Mouse (Mus musculus): ENCODE measurements at regions not wholly inside any gene's neighbourhood (a gene's known extent, or its start where the extent isn't known, plus 50 kb on each side); places are given as distances from the start of the nearest gene placed in this dataset.

GRCm38 (mm10) chr13:83123596-83123995 lies 380.2 kb upstream of the Mef2c start:
- Histone ChIP-seq H3K36me3 (ENCODE audit: control insufficient read depth, insufficient read depth, low read length) (no peaks in the 10 kb centered on the region), H3K9me3 (ENCODE audit: control insufficient read depth, low read length) (no peaks in the 10 kb centered on the region), H3K4me1 (ENCODE audit: control insufficient read depth, insufficient read depth, low read length) (no peaks in the 10 kb centered on the region), H3K4me3 (ENCODE audit: low read depth, low read length) (no peak overlapping the region), H3K27me3 (ENCODE audit: control insufficient read depth, insufficient read depth, low read length) (no peaks in the 10 kb centered on the region), H3K27ac (replicated peaks; ENCODE audit: low read depth, low read length) (no peak overlapping the region), H3K9ac (ENCODE audit: low read length) (no peak overlapping the region), H3K4me2 (ENCODE audit: low read depth, severe bottlenecking) (no peak overlapping the region)
- DNase-seq (ENCODE audit: low spot score) (peak; percentile 29), ATAC-seq (ENCODE audit: insufficient number of reproducible peaks, low FRiP score, low TSS enrichment, low read depth) (no peak)

DNA sequence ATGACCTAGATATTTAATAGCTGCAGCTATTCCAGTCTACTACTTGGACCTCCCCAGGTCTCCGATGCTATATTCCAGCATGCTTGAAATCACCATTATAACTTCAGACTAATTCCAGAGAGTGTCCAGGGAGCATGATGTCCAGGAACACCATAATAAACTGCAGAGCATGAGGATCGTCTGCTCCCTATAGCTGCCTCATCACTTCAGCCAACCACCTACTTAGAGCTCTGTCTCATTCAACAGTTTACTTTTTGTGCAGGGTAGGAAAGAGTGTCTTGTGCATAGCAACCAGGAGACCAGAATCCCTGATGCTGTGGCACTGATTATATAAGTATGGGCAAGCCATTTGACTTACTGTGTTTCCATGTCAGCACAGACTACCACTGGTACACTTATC lies 379.2 kb upstream of the Mef2c start:
- Histone ChIP-seq H3K9ac (ENCODE audit: low read length) (no peak overlapping the region), H3K4me3 (ENCODE audit: low read depth, low read length) (no peak overlapping the region), H3K27ac (replicated peaks; ENCODE audit: low read depth, low read length) (no peak overlapping the region), H3K36me3 (ENCODE audit: control insufficient read depth, insufficient read depth, low read length) (no peaks in the 10 kb centered on the region), H3K27me3 (ENCODE audit: control insufficient read depth, insufficient read depth, low read length) (no peaks in the 10 kb centered on the region), H3K9me3 (ENCODE audit: control insufficient read depth, low read length) (no peaks in the 10 kb centered on the region), H3K4me2 (ENCODE audit: low read depth, severe bottlenecking) (no peak overlapping the region), H3K4me1 (ENCODE audit: control insufficient read depth, insufficient read depth, low read length) (no peaks in the 10 kb centered on the region)
- 90% methylated on average over 2 of the region's 2 CpGs for WGBS
- ATAC-seq (ENCODE audit: insufficient number of reproducible peaks, low FRiP score, low TSS enrichment, low read depth) = no peak
- no peak for DNase-seq (ENCODE audit: low spot score)

GRCm38 (mm10) chr13:83126438-83126837 lies 377.4 kb upstream of the Mef2c start:
- Histone ChIP-seq H3K9me3 (ENCODE audit: control insufficient read depth, low read length) (no peaks in the 10 kb centered on the region), H3K9ac (ENCODE audit: low read length) (no peak overlapping the region), H3K27me3 (ENCODE audit: control insufficient read depth, insufficient read depth, low read length) (no peaks in the 10 kb centered on the region), H3K4me3 (ENCODE audit: low read depth, low read length) (no peak overlapping the region), H3K4me1 (ENCODE audit: control insufficient read depth, insufficient read depth, low read length) (no peaks in the 10 kb centered on the region), H3K4me2 (ENCODE audit: low read depth, severe bottlenecking) (no peak overlapping the region), H3K27ac (replicated peaks; ENCODE audit: low read depth, low read length) (no peak overlapping the region), H3K36me3 (ENCODE audit: control insufficient read depth, insufficient read depth, low read length) (no peaks in the 10 kb centered on the region)
- no peak for DNase-seq (ENCODE audit: low spot score)
- 95% methylated on average over 2 of the region's 2 CpGs for WGBS
- no peak for ATAC-seq (ENCODE audit: insufficient number of reproducible peaks, low FRiP score, low TSS enrichment, low read depth)

- no peak for ATAC-seq (ENCODE audit: insufficient number of reproducible peaks, low FRiP score, low TSS enrichment, low read depth)
These were observed 372.5 kb upstream of the Mef2c start for GRCm38 (mm10) chr13:83131129-83131981.

DNA sequence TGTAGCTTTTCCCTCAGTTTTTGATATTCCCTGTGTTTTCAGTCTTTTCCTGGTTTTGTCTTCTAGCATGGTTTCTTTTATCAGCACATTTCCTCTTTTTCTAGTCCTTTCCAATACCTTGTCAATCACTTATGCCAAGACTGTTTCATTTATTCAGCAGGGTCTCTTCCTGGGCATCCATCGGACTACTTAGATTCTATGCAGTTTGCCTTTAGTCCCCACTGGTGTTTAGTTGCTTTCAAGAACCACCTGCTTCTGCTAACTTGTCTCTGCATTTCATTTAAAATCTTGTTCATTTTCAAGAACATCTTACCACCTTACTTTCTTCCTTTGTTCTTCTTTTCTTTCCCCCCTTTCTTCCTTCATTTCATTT lies 371.9 kb upstream of the Mef2c start:
- H3K4me1 ChIP-seq (ENCODE audit: control insufficient read depth, insufficient read depth, low read length) = no peaks in the 10 kb centered on the region
- H3K4me3 ChIP-seq (ENCODE audit: low read depth, low read length) = no peak overlapping the region
- H3K27me3 ChIP-seq (ENCODE audit: control insufficient read depth, insufficient read depth, low read length) = no peaks in the 10 kb centered on the region
- no peak overlapping the region for H3K4me2 ChIP-seq (ENCODE audit: low read depth, severe bottlenecking)
- H3K9ac ChIP-seq (ENCODE audit: low read length) = no peak overlapping the region
- no peaks in the 10 kb centered on the region for H3K9me3 ChIP-seq (ENCODE audit: control insufficient read depth, low read length)
- ATAC-seq (ENCODE audit: insufficient number of reproducible peaks, low FRiP score, low TSS enrichment, low read depth) (no peak), DNase-seq (ENCODE audit: low spot score) (no peak)
- no peaks in the 10 kb centered on the region for H3K36me3 ChIP-seq (ENCODE audit: control insufficient read depth, insufficient read depth, low read length)
- no peak overlapping the region for H3K27ac ChIP-seq (replicated peaks; ENCODE audit: low read depth, low read length)
- WGBS = 90% methylated on average over 1 of the region's 1 CpGs

More at GRCm38 (mm10) chr13:83131129-83131981, 372.5 kb upstream of the Mef2c start:
- no peak for DNase-seq (ENCODE audit: low spot score)
- H3K27me3 ChIP-seq (ENCODE audit: control insufficient read depth, insufficient read depth, low read length) = no peaks in the 10 kb centered on the region
- WGBS = 51% methylated on average over 7 of the region's 7 CpGs
- no peak overlapping the region for H3K4me3 ChIP-seq (ENCODE audit: low read depth, low read length)
- H3K27ac ChIP-seq (replicated peaks; ENCODE audit: low read depth, low read length) = no peak overlapping the region
- no peak overlapping the region for H3K9ac ChIP-seq (ENCODE audit: low read length)
- no peak overlapping the region for H3K4me2 ChIP-seq (ENCODE audit: low read depth, severe bottlenecking)
- no peaks in the 10 kb centered on the region for H3K36me3 ChIP-seq (ENCODE audit: control insufficient read depth, insufficient read depth, low read length)
- H3K4me1 ChIP-seq (ENCODE audit: control insufficient read depth, insufficient read depth, low read length) = no peaks in the 10 kb centered on the region
- H3K9me3 ChIP-seq (ENCODE audit: control insufficient read depth, low read length) = no peaks in the 10 kb centered on the region

GRCm38 (mm10) chr13:83132671-83133638 lies 370.9 kb upstream of the Mef2c start:
- H3K36me3 ChIP-seq (ENCODE audit: control insufficient read depth, insufficient read depth, low read length) = no peaks in the 10 kb centered on the region
- peak; percentile 29 for DNase-seq (ENCODE audit: low spot score)
- no peak overlapping the region for H3K4me3 ChIP-seq (ENCODE audit: low read depth, low read length)
- H3K4me1 ChIP-seq (ENCODE audit: control insufficient read depth, insufficient read depth, low read length) = no peaks in the 10 kb centered on the region
- peak overlapping the region; percentile 51; the same call in 1 of the 2 replicates for H3K27ac ChIP-seq (replicated peaks; ENCODE audit: low read depth, low read length)
- H3K27me3 ChIP-seq (ENCODE audit: control insufficient read depth, insufficient read depth, low read length) = no peaks in the 10 kb centered on the region
- no peak overlapping the region for H3K9ac ChIP-seq (ENCODE audit: low read length)
- WGBS = 45% methylated on average over 7 of the region's 7 CpGs
- no peak overlapping the region for H3K4me2 ChIP-seq (ENCODE audit: low read depth, severe bottlenecking)
- H3K9me3 ChIP-seq (ENCODE audit: control insufficient read depth, low read length) = no peaks in the 10 kb centered on the region
- no peak for ATAC-seq (ENCODE audit: insufficient number of reproducible peaks, low FRiP score, low TSS enrichment, low read depth)

DNA sequence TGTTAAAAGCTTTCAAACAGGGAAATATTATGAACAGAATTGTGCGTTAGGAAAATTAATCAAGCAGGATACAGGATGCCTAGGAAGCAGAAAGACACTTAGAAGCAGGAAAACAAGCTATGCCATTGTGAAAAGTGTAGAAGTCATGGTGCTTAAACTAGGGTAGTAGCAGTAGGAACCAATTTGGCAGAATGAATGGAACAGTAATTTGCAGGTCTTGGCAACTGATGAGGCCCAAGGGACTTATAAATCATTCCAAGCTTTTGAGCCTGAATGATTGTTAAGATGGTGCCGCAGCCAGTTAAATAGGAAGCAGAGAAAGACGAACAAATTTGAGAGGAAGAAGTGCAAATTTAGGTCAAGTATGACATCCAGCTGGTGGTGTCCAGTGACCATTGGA lies 360.5 kb upstream of the Mef2c start:
- no peak for DNase-seq (ENCODE audit: low spot score)
- Histone ChIP-seq H3K4me2 (ENCODE audit: low read depth, severe bottlenecking) (no peak overlapping the region), H3K9me3 (ENCODE audit: control insufficient read depth, low read length) (no peaks in the 10 kb centered on the region), H3K9ac (ENCODE audit: low read length) (no peak overlapping the region), H3K27ac (replicated peaks; ENCODE audit: low read depth, low read length) (no peak overlapping the region), H3K4me3 (ENCODE audit: low read depth, low read length) (no peak overlapping the region), H3K36me3 (ENCODE audit: control insufficient read depth, insufficient read depth, low read length) (no peaks in the 10 kb centered on the region), H3K27me3 (ENCODE audit: control insufficient read depth, insufficient read depth, low read length) (no peaks in the 10 kb centered on the region), H3K4me1 (ENCODE audit: control insufficient read depth, insufficient read depth, low read length) (no peaks in the 10 kb centered on the region)
- ATAC-seq (ENCODE audit: insufficient number of reproducible peaks, low FRiP score, low TSS enrichment, low read depth) = no peak
- 32% methylated on average over 3 of the region's 3 CpGs for WGBS

DNA sequence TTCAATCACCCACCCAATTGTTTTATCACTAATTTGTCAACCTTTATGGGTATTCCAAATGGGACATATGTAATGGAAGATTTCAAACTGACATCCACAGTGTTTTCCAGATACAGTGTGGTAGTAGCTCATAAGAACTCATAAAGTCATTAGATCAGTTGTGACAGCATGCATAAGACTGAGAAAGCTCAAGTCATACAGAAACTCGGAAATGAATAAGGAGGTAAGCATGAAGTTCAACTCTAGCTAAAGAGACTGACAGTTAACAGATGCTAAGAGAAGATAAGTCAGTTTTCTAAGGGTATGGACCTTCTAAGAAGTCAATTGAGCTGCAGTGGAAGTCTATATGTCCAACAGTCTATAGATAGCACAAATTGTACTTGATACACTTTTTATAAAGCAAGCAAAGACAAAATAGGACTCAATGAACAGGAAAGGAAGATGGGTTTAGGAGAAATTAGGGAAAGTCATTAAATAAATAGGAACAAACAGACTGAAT lies 349.2 kb upstream of the Mef2c start:
- no peaks in the 10 kb centered on the region for H3K27me3 ChIP-seq (ENCODE audit: control insufficient read depth, insufficient read depth, low read length)
- no peaks in the 10 kb centered on the region for H3K36me3 ChIP-seq (ENCODE audit: control insufficient read depth, insufficient read depth, low read length)
- no peaks in the 10 kb centered on the region for H3K9me3 ChIP-seq (ENCODE audit: control insufficient read depth, low read length)
- H3K4me1 ChIP-seq (ENCODE audit: control insufficient read depth, insufficient read depth, low read length) = no peaks in the 10 kb centered on the region
- H3K9ac ChIP-seq (ENCODE audit: low read length) = no peak overlapping the region
- ATAC-seq (ENCODE audit: insufficient number of reproducible peaks, low FRiP score, low TSS enrichment, low read depth) = no peak
- no peak overlapping the region for H3K4me3 ChIP-seq (ENCODE audit: low read depth, low read length)
- no peak for DNase-seq (ENCODE audit: low spot score)
- WGBS = 76% methylated on average over 1 of the region's 1 CpGs
- H3K27ac ChIP-seq (replicated peaks; ENCODE audit: low read depth, low read length) = no peak overlapping the region
- H3K4me2 ChIP-seq (ENCODE audit: low read depth, severe bottlenecking) = no peak overlapping the region

All from limb, embryonic 11.5 days (tissue).